Mouse (Mus musculus) cerebellum, postnatal 25 days (tissue): ENCODE data around the gene Rpn1.
A peak's percentile ranks its signal among the peaks of the same experiment; 100 is the strongest.
"Not testable (repeated sequence)": the region's sequence is repeated elsewhere in the genome, so short reads cannot be mapped to it uniquely, and the experiment has no call there.

Source experiments
- DNase-seq, 2 experiments: peaks; one replicate each; pipeline ENCODE4 v3.0.0; 2021; ENCODE audit warnings: mixed read lengths in 2 of 2

Rpn1 gene

GRCm38 (mm10) chr6:88123150-88123857 is 39.0 kb downstream of the Rpn1 start:
- DNase-seq, result peak in 1 of 2 experiments; percentile 37

GRCm38 (mm10) chr6:88123858-88124261 is 39.6 kb downstream of the Rpn1 start:
- DNase-seq, result peak in 1 of 2 experiments; percentile 42

GRCm38 (mm10) chr6:88124551-88124950 is 40.3 kb downstream of the Rpn1 start:
- no peak for DNase-seq

GRCm38 (mm10) chr6:88125815-88126214 is 41.5 kb downstream of the Rpn1 start:
- not testable (repeated sequence) for DNase-seq

- DNase-seq, result no peak
Observed at GRCm38 (mm10) chr6:88131521-88131920, 47.2 kb downstream of the Rpn1 start.

- peak in 1 of 2 experiments; percentile 12 for DNase-seq
Observed at GRCm38 (mm10) chr6:88132051-88132450, 47.8 kb downstream of the Rpn1 start.

GRCm38 (mm10) chr6:88133061-88133460 is 48.8 kb downstream of the Rpn1 start:
- DNase-seq, result no peak

- DNase-seq, result no peak
Observed at GRCm38 (mm10) chr6:88133878-88134277, 49.6 kb downstream of the Rpn1 start.

- no peak for DNase-seq
Observed at GRCm38 (mm10) chr6:88136201-88136631, 51.9 kb downstream of the Rpn1 start.

- DNase-seq, result no peak
Observed at GRCm38 (mm10) chr6:88138485-88138884, 54.2 kb downstream of the Rpn1 start.

GRCm38 (mm10) chr6:88140264-88140663 is 56.0 kb downstream of the Rpn1 start:
- DNase-seq, result peak; percentile 50 to 72

- no peak for DNase-seq
Observed at GRCm38 (mm10) chr6:88145793-88146192, 61.5 kb downstream of the Rpn1 start.

GRCm38 (mm10) chr6:88146576-88146975 is 62.3 kb downstream of the Rpn1 start:
- DNase-seq, result no peak

GRCm38 (mm10) chr6:88147411-88148003 is 63.2 kb downstream of the Rpn1 start:
- DNase-seq, result peak in 1 of 2 experiments; percentile 36

GRCm38 (mm10) chr6:88151335-88151734 is 67.1 kb downstream of the Rpn1 start:
- DNase-seq, result no peak

- DNase-seq, result no peak
Observed at GRCm38 (mm10) chr6:88152127-88152705, 67.9 kb downstream of the Rpn1 start.

GRCm38 (mm10) chr6:88152979-88153378 is 68.7 kb downstream of the Rpn1 start:
- no peak for DNase-seq
